Mouse (Mus musculus): ENCODE measurements around the gene Trnp1. TPM values are rescaled to one million over a fixed set of nuclear protein-coding genes. Genes with fewer than 3 reads are reported as not detected.
A peak's percentile ranks its signal among the peaks of the same experiment; 100 is the strongest.

Gene Trnp1
- polyA plus RNA-seq (2012; fragmentation: generic; extraction: Trizol): 2.3 TPM
- long read RNA-seq, experiment 1: 0 reads
- long read RNA-seq, experiment 2: 0 reads

DNA sequence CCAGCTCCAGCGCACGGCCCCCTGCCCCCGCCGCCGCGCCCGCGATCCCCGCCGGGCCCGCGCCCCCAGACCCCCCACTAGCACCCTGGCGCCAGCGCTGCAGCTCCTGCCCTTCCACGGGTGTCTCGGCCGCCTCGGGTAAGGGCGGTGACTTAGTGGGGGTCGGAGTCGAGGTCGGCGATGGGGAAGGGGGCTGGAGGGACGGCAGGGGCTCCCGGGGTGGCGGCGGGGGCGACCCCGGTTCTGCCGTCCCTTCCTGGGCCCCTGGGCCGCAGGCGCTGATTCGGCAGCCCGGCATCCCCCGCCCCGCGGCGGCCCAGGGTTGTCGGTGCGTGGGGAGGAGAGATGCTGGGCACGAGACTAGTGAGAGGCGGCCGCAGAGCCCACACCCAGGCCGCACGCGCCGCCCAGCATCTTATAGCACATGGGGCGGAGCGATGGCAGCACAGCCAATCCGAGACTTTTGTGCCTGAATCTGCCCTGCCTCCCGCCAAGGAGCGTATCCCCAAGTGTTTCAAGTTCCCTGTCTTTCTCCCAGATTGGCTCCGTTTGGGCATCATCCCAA is at the start of gene Trnp1:
TSS of gene Trnp1 (minus strand) at position 391 of the 565 bp plus-strand sequence.
- H3K4me3 ChIP-seq (ENCODE audit: insufficient read depth, poor library complexity, severe bottlenecking): peak within 1 kb of the TSS; percentile 18
- H3K36me3 ChIP-seq (ENCODE audit: control insufficient read depth, insufficient read depth): no peaks in the 10 kb centered on the region
- no peaks in the 10 kb centered on the region for H3K79me3 ChIP-seq (ENCODE audit: low read depth)
- peaks cover 43% of the 10 kb centered on the region for H3K27me3 ChIP-seq (ENCODE audit: control insufficient read depth, insufficient read depth, insufficient read length)
- peak within 1 kb of the TSS; percentile 60 for H3ac ChIP-seq (ENCODE audit: control insufficient read depth, insufficient read length, low read depth)
- TF ChIP-seq MAX (IDR thresholded peaks at IDR 0.05): peak; percentile 64
- no peak for TF ChIP-seq CEBPB (IDR thresholded peaks at IDR 0.05; ENCODE audit: low read depth)
- no peaks in the 10 kb centered on the region for H3K79me2 ChIP-seq (ENCODE audit: control insufficient read depth, insufficient read depth)

DNA sequence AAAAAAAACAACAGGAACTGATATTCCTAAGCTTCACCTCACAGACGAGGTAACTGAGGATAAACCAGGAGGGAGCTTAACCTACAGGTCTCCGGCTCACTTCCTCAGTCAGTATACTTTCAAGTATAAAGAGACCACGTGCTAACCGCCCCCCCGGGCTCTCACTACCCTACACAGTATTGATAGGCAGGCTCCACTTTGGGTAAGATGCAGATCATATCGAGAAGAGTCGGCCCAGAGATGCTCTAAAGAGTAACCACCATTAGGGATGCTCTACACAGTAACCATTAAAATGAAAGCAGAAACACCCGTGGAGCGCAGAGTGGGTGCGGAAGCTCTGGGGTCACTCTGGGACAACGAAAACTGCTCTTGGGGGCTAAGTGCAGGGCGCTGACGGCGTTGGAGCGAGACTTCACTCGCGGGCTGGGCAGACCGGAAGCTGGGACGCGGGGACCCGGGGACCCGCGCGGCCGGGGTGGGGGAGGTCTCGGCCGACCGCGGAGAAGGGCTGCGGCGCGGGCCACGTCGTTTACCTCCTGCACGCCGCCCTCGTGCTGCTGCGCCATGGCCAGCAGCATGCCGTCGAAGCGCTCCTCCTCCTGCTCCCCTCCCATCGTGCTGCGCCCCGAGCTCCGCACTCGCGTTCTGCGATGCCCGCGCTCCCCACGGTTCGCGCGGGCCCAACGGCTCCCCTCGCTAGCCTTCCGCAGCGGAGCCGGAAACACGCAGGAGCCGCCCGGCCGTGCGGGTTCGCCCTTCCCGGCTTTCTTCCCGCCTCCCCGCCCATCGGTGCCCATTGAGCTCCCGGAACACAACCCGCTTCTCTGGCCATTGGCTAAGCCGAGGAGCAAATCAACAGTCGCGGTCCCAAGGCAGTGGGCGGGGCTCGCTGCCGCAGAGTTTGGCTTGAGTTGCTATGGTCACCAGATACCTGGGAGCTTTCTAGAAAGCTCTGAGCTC is 47.2 kb upstream of the Trnp1 start, which contains the start of gene Nudc:
TSS of gene Nudc (minus strand) at position 725 of the 960 bp plus-strand sequence.
- TF ChIP-seq CEBPB (IDR thresholded peaks at IDR 0.05; ENCODE audit: low read depth) (no peak), MAX (IDR thresholded peaks at IDR 0.05) (no peak), MYOD1 (IDR thresholded peaks at IDR 0.05; ENCODE audit: control insufficient read depth, insufficient read length, low read depth) (no peak), MYOG (IDR thresholded peaks at IDR 0.05; ENCODE audit: control insufficient read depth, extremely low read depth, insufficient read length) (no peak), FOSL1 (IDR thresholded peaks at IDR 0.05; ENCODE audit: insufficient read depth, low read length, poor library complexity, severe bottlenecking) (no peak), USF1 (IDR thresholded peaks at IDR 0.05; ENCODE audit: low read depth) (no peak)
- Histone ChIP-seq H3K4me3 (ENCODE audit: insufficient read depth, poor library complexity, severe bottlenecking) (peak within 1 kb of the TSS; percentile 85), H3ac (ENCODE audit: control insufficient read depth, insufficient read length, low read depth) (peak within 1 kb of the TSS; percentile 95), H3K79me2 (ENCODE audit: control insufficient read depth, insufficient read depth) (peaks cover 53% of the 10 kb centered on the region), H3K36me3 (ENCODE audit: control insufficient read depth, insufficient read depth) (peaks cover 15% of the 10 kb centered on the region), H3K27me3 (ENCODE audit: control insufficient read depth, insufficient read depth, insufficient read length) (no peaks in the 10 kb centered on the region), H3K79me3 (ENCODE audit: low read depth) (peaks cover 46% of the 10 kb centered on the region)

DNA sequence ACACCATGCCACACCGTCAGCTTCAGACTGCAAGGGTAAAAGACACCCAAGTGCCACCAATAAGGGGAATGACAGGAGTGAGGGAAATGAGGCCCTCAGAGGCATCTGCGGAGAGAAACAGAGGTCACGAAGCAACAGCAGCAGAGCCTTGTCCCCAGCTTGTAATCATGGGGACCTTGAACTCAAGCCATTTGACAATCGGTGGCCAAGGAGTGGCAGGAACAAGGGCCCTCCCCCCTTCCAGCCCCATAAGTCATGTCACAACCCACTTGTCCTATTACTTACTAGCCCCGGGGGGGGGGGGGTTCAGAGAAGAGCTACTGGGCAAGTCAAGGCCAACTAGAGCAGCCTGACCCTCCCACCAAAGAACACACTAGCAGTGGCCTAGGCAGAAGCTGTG is 38.3 kb upstream of the Trnp1 start:
- Histone ChIP-seq H3K36me3 (ENCODE audit: control insufficient read depth, insufficient read depth) (peaks cover 37% of the 10 kb centered on the region), H3K79me2 (ENCODE audit: control insufficient read depth, insufficient read depth) (peaks cover 44% of the 10 kb centered on the region), H3K27me3 (ENCODE audit: control insufficient read depth, insufficient read depth, insufficient read length) (no peaks in the 10 kb centered on the region), H3K4me3 (ENCODE audit: insufficient read depth, poor library complexity, severe bottlenecking) (no peak overlapping the region), H3ac (ENCODE audit: control insufficient read depth, insufficient read length, low read depth) (no peak overlapping the region), H3K79me3 (ENCODE audit: low read depth) (peaks cover 20% of the 10 kb centered on the region)
- no peak for TF ChIP-seq CEBPB (IDR thresholded peaks at IDR 0.05; ENCODE audit: low read depth)
- TF ChIP-seq MYOD1 (IDR thresholded peaks at IDR 0.05; ENCODE audit: control insufficient read depth, insufficient read length, low read depth): no peak
- no peak for TF ChIP-seq FOSL1 (IDR thresholded peaks at IDR 0.05; ENCODE audit: insufficient read depth, low read length, poor library complexity, severe bottlenecking)
- no peak for TF ChIP-seq MAX (IDR thresholded peaks at IDR 0.05)
- no peak for TF ChIP-seq CTCF (IDR thresholded peaks at IDR 0.05; ENCODE audit: control insufficient read depth, insufficient read depth, insufficient read length)
- no peak for TF ChIP-seq USF1 (IDR thresholded peaks at IDR 0.05; ENCODE audit: low read depth)
- no peak for TF ChIP-seq MYOG (IDR thresholded peaks at IDR 0.05; ENCODE audit: control insufficient read depth, extremely low read depth, insufficient read length)

DNA sequence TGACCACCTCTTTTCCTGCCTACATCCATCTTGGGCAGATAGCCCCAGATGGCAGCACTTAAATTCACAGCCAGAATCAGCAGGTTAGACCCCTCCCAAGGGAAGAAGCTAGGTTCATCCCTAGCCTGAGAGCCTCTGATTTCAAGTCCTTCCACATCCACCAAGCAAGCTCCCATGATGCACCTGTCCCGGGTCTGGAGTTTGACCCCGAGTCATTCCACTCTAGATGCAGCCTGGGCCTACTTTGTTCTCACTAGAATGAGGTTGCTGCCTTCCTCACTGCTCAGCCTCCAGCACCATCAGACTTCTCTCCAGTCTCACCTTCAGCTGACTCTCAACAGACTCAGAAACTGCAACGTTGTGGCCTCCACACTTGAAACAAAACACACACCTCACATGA is 37.7 kb upstream of the Trnp1 start:
- TF ChIP-seq MYOD1 (IDR thresholded peaks at IDR 0.05; ENCODE audit: control insufficient read depth, insufficient read length, low read depth) (no peak), MYOG (IDR thresholded peaks at IDR 0.05; ENCODE audit: control insufficient read depth, extremely low read depth, insufficient read length) (no peak), CEBPB (IDR thresholded peaks at IDR 0.05; ENCODE audit: low read depth) (no peak), MAX (IDR thresholded peaks at IDR 0.05) (no peak), CTCF (IDR thresholded peaks at IDR 0.05; ENCODE audit: control insufficient read depth, insufficient read depth, insufficient read length) (no peak), USF1 (IDR thresholded peaks at IDR 0.05; ENCODE audit: low read depth) (no peak), FOSL1 (IDR thresholded peaks at IDR 0.05; ENCODE audit: insufficient read depth, low read length, poor library complexity, severe bottlenecking) (no peak)
- H3K36me3 ChIP-seq (ENCODE audit: control insufficient read depth, insufficient read depth): peaks cover 43% of the 10 kb centered on the region
- no peak overlapping the region for H3K4me3 ChIP-seq (ENCODE audit: insufficient read depth, poor library complexity, severe bottlenecking)
- no peak overlapping the region for H3ac ChIP-seq (ENCODE audit: control insufficient read depth, insufficient read length, low read depth)
- no peaks in the 10 kb centered on the region for H3K27me3 ChIP-seq (ENCODE audit: control insufficient read depth, insufficient read depth, insufficient read length)
- H3K79me3 ChIP-seq (ENCODE audit: low read depth): peaks cover 14% of the 10 kb centered on the region
- H3K79me2 ChIP-seq (ENCODE audit: control insufficient read depth, insufficient read depth): peaks cover 38% of the 10 kb centered on the region

DNA sequence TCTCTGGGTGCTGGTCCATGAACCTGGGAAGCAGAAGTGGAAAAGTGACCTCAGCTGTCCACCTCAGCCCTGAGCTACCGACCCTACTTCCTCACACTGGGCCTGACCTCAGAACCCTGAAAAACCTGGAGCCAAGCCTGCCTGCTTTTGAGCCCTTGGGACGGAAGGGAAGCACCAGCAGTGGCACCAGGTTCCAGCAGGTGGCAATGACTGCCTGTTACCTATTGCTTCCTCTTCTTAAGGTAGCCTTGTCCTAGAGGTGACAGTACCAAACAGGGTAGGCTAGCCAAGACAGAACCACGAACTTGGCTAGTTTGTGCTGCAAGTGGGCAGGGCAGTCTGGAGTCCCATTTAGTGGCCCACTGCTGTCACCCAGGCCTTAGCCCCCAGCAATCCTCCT is 34.4 kb upstream of the Trnp1 start:
- TF ChIP-seq CEBPB (IDR thresholded peaks at IDR 0.05; ENCODE audit: low read depth) (no peak), MAX (IDR thresholded peaks at IDR 0.05) (no peak), CTCF (IDR thresholded peaks at IDR 0.05; ENCODE audit: control insufficient read depth, insufficient read depth, insufficient read length) (no peak), USF1 (IDR thresholded peaks at IDR 0.05; ENCODE audit: low read depth) (no peak), MYOD1 (IDR thresholded peaks at IDR 0.05; ENCODE audit: control insufficient read depth, insufficient read length, low read depth) (no peak), FOSL1 (IDR thresholded peaks at IDR 0.05; ENCODE audit: insufficient read depth, low read length, poor library complexity, severe bottlenecking) (no peak), MYOG (IDR thresholded peaks at IDR 0.05; ENCODE audit: control insufficient read depth, extremely low read depth, insufficient read length) (no peak)
- H3K36me3 ChIP-seq (ENCODE audit: control insufficient read depth, insufficient read depth): peaks cover 43% of the 10 kb centered on the region

More for the DNA sequence above, 34.4 kb upstream of the Trnp1 start:
- H3K79me2 ChIP-seq (ENCODE audit: control insufficient read depth, insufficient read depth): peaks cover 12% of the 10 kb centered on the region
- H3ac ChIP-seq (ENCODE audit: control insufficient read depth, insufficient read length, low read depth): no peak overlapping the region
- H3K27me3 ChIP-seq (ENCODE audit: control insufficient read depth, insufficient read depth, insufficient read length): no peaks in the 10 kb centered on the region
- no peak overlapping the region for H3K4me3 ChIP-seq (ENCODE audit: insufficient read depth, poor library complexity, severe bottlenecking)
- no peaks in the 10 kb centered on the region for H3K79me3 ChIP-seq (ENCODE audit: low read depth)
